Mouse (Mus musculus): ENCODE measurements at regions not wholly inside any gene's neighbourhood (a gene's known extent, or its start where the extent isn't known, plus 50 kb on each side); places are given as distances from the start of the nearest gene placed in this dataset.

GRCm38 (mm10) chr1:73728377-73728776, 395.9 kb downstream of the Tns1 start:
- 98% methylated on average over 1 of the region's 1 CpGs for WGBS
- Histone ChIP-seq H3K27ac (ENCODE audit: insufficient read depth, low read depth, low read length) (no peak overlapping the region), H3K27me3 (replicated peaks; ENCODE audit: control insufficient read depth, insufficient read depth, low read length) (no peaks in the 10 kb centered on the region), H3K4me1 (ENCODE audit: control insufficient read depth, insufficient read depth, low read length) (no peaks in the 10 kb centered on the region), H3K4me3 (ENCODE audit: insufficient read depth, low read depth, low read length) (no peak overlapping the region), H3K36me3 (ENCODE audit: control insufficient read depth, insufficient read depth, low read length) (no peaks in the 10 kb centered on the region)
- DNase-seq, result no peak
- TF ChIP-seq CTCF (conservative IDR thresholded peaks at IDR 0.05; ENCODE audit: insufficient read depth, insufficient read length, low read depth, low read length), result no peak
- no peak for TF ChIP-seq POLR2A (IDR thresholded peaks at IDR 0.05; ENCODE audit: low read depth, low read length)

- Histone ChIP-seq H3K36me3 (ENCODE audit: control insufficient read depth, insufficient read depth, low read length) (no peaks in the 10 kb centered on the region), H3K27ac (ENCODE audit: insufficient read depth, low read depth, low read length) (no peak overlapping the region), H3K4me1 (ENCODE audit: control insufficient read depth, insufficient read depth, low read length) (no peaks in the 10 kb centered on the region), H3K27me3 (replicated peaks; ENCODE audit: control insufficient read depth, insufficient read depth, low read length) (no peaks in the 10 kb centered on the region), H3K4me3 (ENCODE audit: insufficient read depth, low read depth, low read length) (no peak overlapping the region)
- TF ChIP-seq POLR2A (IDR thresholded peaks at IDR 0.05; ENCODE audit: low read depth, low read length), result no peak
- no peak for TF ChIP-seq CTCF (conservative IDR thresholded peaks at IDR 0.05; ENCODE audit: insufficient read depth, insufficient read length, low read depth, low read length)
- DNase-seq, result no peak
Measured at GRCm38 (mm10) chr1:73727781-73728180, 396.5 kb downstream of the Tns1 start.

- no peaks in the 10 kb centered on the region for H3K27me3 ChIP-seq (replicated peaks; ENCODE audit: control insufficient read depth, insufficient read depth, low read length)
- TF ChIP-seq POLR2A (IDR thresholded peaks at IDR 0.05; ENCODE audit: low read depth, low read length) (no peak), CTCF (conservative IDR thresholded peaks at IDR 0.05; ENCODE audit: insufficient read depth, insufficient read length, low read depth, low read length) (no peak)
- H3K27ac ChIP-seq (ENCODE audit: insufficient read depth, low read depth, low read length), result no peak overlapping the region
- 98% methylated on average over 2 of the region's 2 CpGs for WGBS
- no peak overlapping the region for H3K4me3 ChIP-seq (ENCODE audit: insufficient read depth, low read depth, low read length)
- DNase-seq, result no peak
- H3K36me3 ChIP-seq (ENCODE audit: control insufficient read depth, insufficient read depth, low read length), result no peaks in the 10 kb centered on the region
- no peaks in the 10 kb centered on the region for H3K4me1 ChIP-seq (ENCODE audit: control insufficient read depth, insufficient read depth, low read length)
Measured at GRCm38 (mm10) chr1:73726658-73727057, 397.6 kb downstream of the Tns1 start.

- Histone ChIP-seq H3K4me3 (ENCODE audit: insufficient read depth, low read depth, low read length) (no peak overlapping the region), H3K27me3 (replicated peaks; ENCODE audit: control insufficient read depth, insufficient read depth, low read length) (no peaks in the 10 kb centered on the region), H3K4me1 (ENCODE audit: control insufficient read depth, insufficient read depth, low read length) (no peaks in the 10 kb centered on the region), H3K27ac (ENCODE audit: insufficient read depth, low read depth, low read length) (no peak overlapping the region), H3K36me3 (ENCODE audit: control insufficient read depth, insufficient read depth, low read length) (no peaks in the 10 kb centered on the region)
- TF ChIP-seq POLR2A (IDR thresholded peaks at IDR 0.05; ENCODE audit: low read depth, low read length), result no peak
- no peak for TF ChIP-seq CTCF (conservative IDR thresholded peaks at IDR 0.05; ENCODE audit: insufficient read depth, insufficient read length, low read depth, low read length)
- DNase-seq, result no peak
- WGBS, result 97% methylated on average over 1 of the region's 1 CpGs
Measured at GRCm38 (mm10) chr1:73725486-73725885, 398.8 kb downstream of the Tns1 start.

- no peaks in the 10 kb centered on the region for H3K4me1 ChIP-seq (ENCODE audit: control insufficient read depth, insufficient read depth, low read length)
- H3K4me3 ChIP-seq (ENCODE audit: insufficient read depth, low read depth, low read length), result no peak overlapping the region
- H3K27me3 ChIP-seq (replicated peaks; ENCODE audit: control insufficient read depth, insufficient read depth, low read length), result no peaks in the 10 kb centered on the region
- DNase-seq, result peak; percentile 39
- no peak overlapping the region for H3K27ac ChIP-seq (ENCODE audit: insufficient read depth, low read depth, low read length)
- H3K36me3 ChIP-seq (ENCODE audit: control insufficient read depth, insufficient read depth, low read length), result no peaks in the 10 kb centered on the region
- WGBS, result 49% methylated on average over 2 of the region's 2 CpGs
- TF ChIP-seq POLR2A (IDR thresholded peaks at IDR 0.05; ENCODE audit: low read depth, low read length) (no peak), CTCF (conservative IDR thresholded peaks at IDR 0.05; ENCODE audit: insufficient read depth, insufficient read length, low read depth, low read length) (no peak)
Measured at GRCm38 (mm10) chr1:73724551-73724950, 399.7 kb downstream of the Tns1 start.

GRCm38 (mm10) chr1:73721486-73722225, 402.6 kb downstream of the Tns1 start:
- 65% methylated on average over 6 of the region's 6 CpGs for WGBS
- H3K36me3 ChIP-seq (ENCODE audit: control insufficient read depth, insufficient read depth, low read length), result no peaks in the 10 kb centered on the region
- H3K27me3 ChIP-seq (replicated peaks; ENCODE audit: control insufficient read depth, insufficient read depth, low read length), result no peaks in the 10 kb centered on the region
- peak overlapping the region; percentile 93 for H3K27ac ChIP-seq (ENCODE audit: insufficient read depth, low read depth, low read length)
- H3K4me3 ChIP-seq (ENCODE audit: insufficient read depth, low read depth, low read length), result no peak overlapping the region
- no peaks in the 10 kb centered on the region for H3K4me1 ChIP-seq (ENCODE audit: control insufficient read depth, insufficient read depth, low read length)
- DNase-seq, result peak; percentile 79
- TF ChIP-seq CTCF (conservative IDR thresholded peaks at IDR 0.05; ENCODE audit: insufficient read depth, insufficient read length, low read depth, low read length) (no peak), POLR2A (IDR thresholded peaks at IDR 0.05; ENCODE audit: low read depth, low read length) (no peak)

- WGBS, result 59% methylated on average over 5 of the region's 5 CpGs
- Histone ChIP-seq H3K27me3 (replicated peaks; ENCODE audit: control insufficient read depth, insufficient read depth, low read length) (no peaks in the 10 kb centered on the region), H3K4me3 (ENCODE audit: insufficient read depth, low read depth, low read length) (no peak overlapping the region), H3K4me1 (ENCODE audit: control insufficient read depth, insufficient read depth, low read length) (no peaks in the 10 kb centered on the region), H3K36me3 (ENCODE audit: control insufficient read depth, insufficient read depth, low read length) (no peaks in the 10 kb centered on the region), H3K27ac (ENCODE audit: insufficient read depth, low read depth, low read length) (peak overlapping the region; percentile 61)
- peak; percentile 71 for DNase-seq
- TF ChIP-seq POLR2A (IDR thresholded peaks at IDR 0.05; ENCODE audit: low read depth, low read length), result no peak
- TF ChIP-seq CTCF (conservative IDR thresholded peaks at IDR 0.05; ENCODE audit: insufficient read depth, insufficient read length, low read depth, low read length), result no peak
Measured at GRCm38 (mm10) chr1:73718421-73718820, 405.8 kb downstream of the Tns1 start.
